Mouse (Mus musculus): Measurements from ENCODE around the gene Ehd4.

- TF ChIP-seq POU5F1 (IDR thresholded peaks at IDR 0.05; ENCODE audit: borderline replicate concordance, low read length), result no peak
- TF ChIP-seq CTCF (conservative IDR thresholded peaks at IDR 0.05; ENCODE audit: low read length), result no peak
- TF ChIP-seq NANOG (IDR thresholded peaks at IDR 0.05; ENCODE audit: borderline replicate concordance, low read length), result no peak
Measured at GRCm38 (mm10) chr2:120200077-120200476, 45.7 kb upstream of the Ehd4 start.

All from E14TG2a.4 (cell line).